Mouse (Mus musculus): Measurements from ENCODE around the gene Car14.

DNA sequence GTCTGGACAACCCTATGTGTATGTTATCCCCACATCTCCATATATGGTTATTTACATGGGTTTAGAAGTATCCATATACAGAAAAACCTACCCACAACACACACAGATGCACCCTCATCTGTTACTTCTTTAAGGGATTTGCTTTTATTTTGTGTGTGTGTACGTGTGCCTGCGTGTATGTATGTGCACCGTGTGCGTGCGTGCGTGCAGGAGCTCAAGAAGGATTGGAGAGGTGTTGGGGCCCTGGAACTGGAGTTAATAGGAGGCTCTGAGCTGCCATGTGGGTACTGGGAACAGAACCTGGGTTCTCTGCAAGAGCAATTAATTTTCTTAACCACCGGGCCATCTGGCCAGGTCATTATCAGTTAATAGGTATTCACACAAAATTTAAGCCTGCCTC lies 32.4 kb downstream of the Car14 start:
- TF ChIP-seq GATA1 (IDR thresholded peaks at IDR 0.05; ENCODE audit: borderline replicate concordance, low read length): no peak
- TF ChIP-seq FLI1 (IDR thresholded peaks at IDR 0.05; ENCODE audit: low read length): no peak

All from megakaryocyte, embryonic 14.5 days (primary cell).